7 mouse cellular contexts compared by ENCODE assay signal in the genomic region with DNA sequence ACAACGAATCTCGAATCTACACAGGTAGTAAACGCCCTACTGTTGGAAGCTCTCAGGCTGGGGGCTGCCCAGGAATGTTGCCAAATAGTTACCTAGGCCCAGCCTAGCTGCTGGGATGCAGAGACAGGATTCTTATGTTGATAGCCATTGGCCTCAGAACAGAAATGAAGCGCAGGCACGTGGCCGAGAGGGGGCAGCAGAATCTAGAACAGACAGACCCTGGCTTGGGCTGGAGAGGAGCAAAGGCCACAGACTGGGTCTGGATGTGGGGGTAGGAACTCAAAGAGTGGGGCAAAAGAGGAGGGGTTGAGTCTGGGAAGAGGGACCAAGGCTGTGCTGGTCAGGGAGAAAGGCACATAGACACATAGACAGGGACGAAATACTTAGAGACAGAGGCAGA. TPM values are rescaled to one million over a fixed set of nuclear protein-coding genes. Genes with fewer than 3 reads are reported as not detected.
DNase-seq lines count a peak whose midpoint lies in the region.

No protein-coding gene starts in this region.

- intact Hi-C loops in gastrocnemius, postnatal 14 days (cut with DNase I; ENCODE audit: low total_unique reads) = loop anchor here (5.0 kb wide), 1 partner anchor 42 kb away; no protein-coding TSS in a partner anchor

- DNase-seq in A20 (ENCODE audit: low read depth, low spot score) = peak; percentile 45
- peak; percentile 87 for DNase-seq in ES-CJ7 (ENCODE audit: low read depth, low spot score)
- peak; percentile 90 to 91 for DNase-seq in cerebellum, postnatal 10 days
- DNase-seq in gastrocnemius, postnatal 14 days = peak; percentile 73
- peak; percentile 89 for DNase-seq in kidney, postnatal 10 days
- DNase-seq in lung, postnatal 14 days = peak; percentile 74
- DNase-seq in right cerebral cortex, postnatal 10 days (ENCODE audit: low spot score in 2 of 2) = peak; percentile 59 to 71

RNA-seq across cellular contexts. Expression of gene Enho, which starts 14.1 kb away (rescaled TPM):
- 1 to 10 TPM; 6.7 to 9.9 TPM for total RNA-seq in gastrocnemius, postnatal 14 days (2021)

RNA-seq across cellular contexts. Expression of gene Cntfr, which starts 42.7 kb away (rescaled TPM):
- total RNA-seq in gastrocnemius, postnatal 14 days (2021) = 10 to 100 TPM; 15.3 to 38.0 TPM

RNA-seq across cellular contexts. Expression of gene Il11ra1, which starts 45.6 kb away (rescaled TPM):
- total RNA-seq in gastrocnemius, postnatal 14 days (2021) = 10 to 100 TPM; 49.3 to 56.9 TPM

RNA-seq across cellular contexts. Expression of gene Rpp25l, which starts 59.1 kb away (rescaled TPM):
- 10 to 100 TPM; 40.3 to 49.9 TPM for total RNA-seq in gastrocnemius, postnatal 14 days (2021)

Comparison
In these comparisons a context has a peak if more than half of its experiments do, and no peak if none do; other contexts are left out.
1. Peak in every context shown above with its lines: DNase-seq.